Mouse (Mus musculus) left cerebral cortex, adult 2 months (tissue): ENCODE measurements around the gene Prodh2. TPM values are rescaled to one million over a fixed set of nuclear protein-coding genes. Genes with fewer than 3 reads are reported as not detected.

ENCODE experiments used
- DNase-seq, 2 experiments: peaks; one replicate each; pipeline ENCODE4 v3.0.0; 2021 to 2022; ENCODE audit warnings: low spot score in 2 of 2, mixed read lengths in 1 of 2; ENCODE audit errors: extremely low spot score in 1 of 2
- H3K27ac ChIP-seq: fragments of 200-600 bp; 2 replicates; pipeline ENCODE4 v1.8.1; 2022
- H3K4me3 ChIP-seq: fragments of 200-600 bp; 2 replicates; pipeline ENCODE4 v1.8.1; 2022
- CTCF ChIP-seq: fragments of 200-600 bp; IDR thresholded peaks from 2 replicates; pipeline ENCODE4 v1.8.1; 2022; ENCODE audit warnings: antibody characterized with exemption, mild to moderate bottlenecking, moderate library complexity
- intact Hi-C: fragments of 180-260 bp; cut with DNase I; formaldehyde crosslinking; loops from one replicate; pipeline ENCODE4 v1.15.1; 2025
- long read RNA-seq, 2 experiments: library from polyadenylated mRNA; stranded (forward); transcript quantifications; one replicate each; pipeline ENCODE4 v2.0.0; 2021; ENCODE audit warnings: borderline mapping rate in 2 of 2
- total RNA-seq, 2 experiments: library from RNA; stranded (reverse); gene quantifications; 2 replicates each; pipeline ENCODE4 v1.2.3; 2021

Gene Prodh2
- not detected for total RNA-seq
- long read RNA-seq, experiment 1: 0 reads
- long read RNA-seq, experiment 2: 0 reads

GRCm38 (mm10) chr7:30493401-30493931, at the start of gene Prodh2:
TSS of gene Prodh2 (plus strand) at chr7:30493622.
- intact Hi-C loops: loop anchor here (5.0 kb wide), 1 partner anchor 161 kb away; no protein-coding TSS in a partner anchor

GRCm38 (mm10) chr7:30443696-30444095, 49.7 kb upstream of the Prodh2 start:
- no peak overlapping the region; the same call in 1 of the 2 replicates for H3K27ac ChIP-seq
- no peak for DNase-seq
- intact Hi-C loops: loop anchor here (2.0 to 5.0 kb wide), 2 partner anchors 89 to 104 kb away; no protein-coding TSS in a partner anchor
- TF ChIP-seq CTCF: no peak
- H3K4me3 ChIP-seq: peak overlapping the region; percentile 87

More at GRCm38 (mm10) chr7:30493401-30493931, at the start of gene Prodh2:
- H3K4me3 ChIP-seq: no peak within 1 kb of the TSS
- H3K27ac ChIP-seq: no peak within 1 kb of the TSS
- no peak for TF ChIP-seq CTCF
- DNase-seq: no peak

GRCm38 (mm10) chr7:30444154-30444970, 49.1 kb upstream of the Prodh2 start:
- TF ChIP-seq CTCF: no peak
- peak overlapping the region; percentile 99 for H3K27ac ChIP-seq
- DNase-seq: peak; percentile 68 to 81
- peak overlapping the region; percentile 87 for H3K4me3 ChIP-seq
- intact Hi-C loops: loop anchor here (2.0 to 5.0 kb wide), 2 partner anchors 88 to 103 kb away; no protein-coding TSS in a partner anchor

DNA sequence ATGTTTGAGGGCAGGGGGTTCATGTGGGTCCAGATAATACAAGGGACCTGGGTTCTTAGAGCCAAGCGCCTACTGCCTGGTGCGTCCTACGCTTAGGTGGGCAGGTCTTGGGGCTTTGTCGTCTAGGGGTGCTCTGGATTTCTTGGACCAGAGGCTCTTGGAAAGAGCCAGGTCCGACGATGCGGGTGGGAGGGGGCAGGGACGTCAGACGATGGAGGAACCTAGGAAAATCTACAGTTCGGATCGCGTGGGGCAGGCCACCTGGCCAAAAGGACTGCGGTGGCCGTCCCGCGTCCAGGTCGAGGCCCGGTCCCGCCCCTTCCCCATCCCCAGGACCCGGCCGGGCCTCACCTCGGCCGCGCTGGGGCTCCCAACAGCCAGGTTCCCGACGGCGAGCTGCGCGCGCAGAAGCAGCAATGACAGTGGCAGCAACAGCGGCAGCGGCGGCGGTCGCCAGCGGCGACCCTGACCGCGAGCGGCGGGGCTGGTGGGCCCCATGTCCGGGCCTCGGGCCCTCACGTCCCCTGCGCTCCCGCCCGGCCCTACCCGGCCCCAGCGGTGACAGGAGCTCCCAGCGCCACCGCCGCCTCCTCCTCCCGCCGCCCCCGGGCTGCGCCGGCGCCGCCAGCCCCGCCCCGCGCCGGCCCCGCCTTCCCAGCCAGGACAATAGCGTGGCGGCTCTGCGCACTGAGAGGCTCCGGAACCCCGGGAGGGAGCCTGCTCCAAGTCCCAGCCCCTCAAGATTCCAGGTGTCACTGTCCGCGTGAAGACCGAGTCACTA, 48.3 kb upstream of the Prodh2 start, which contains the start of gene Aplp1:
Gene Aplp1 (minus strand): TSS at position 565 of the 781 bp plus-strand sequence.
- peak; percentile 89 for DNase-seq
- H3K27ac ChIP-seq: peak within 1 kb of the TSS; percentile 99
- TF ChIP-seq CTCF: no peak; the same call in none of the 2 replicates
- intact Hi-C loops: loop anchor here (2.0 to 5.0 kb wide), 2 partner anchors 88 to 102 kb away; no protein-coding TSS in a partner anchor
- H3K4me3 ChIP-seq: peak within 1 kb of the TSS; percentile 87

DNA sequence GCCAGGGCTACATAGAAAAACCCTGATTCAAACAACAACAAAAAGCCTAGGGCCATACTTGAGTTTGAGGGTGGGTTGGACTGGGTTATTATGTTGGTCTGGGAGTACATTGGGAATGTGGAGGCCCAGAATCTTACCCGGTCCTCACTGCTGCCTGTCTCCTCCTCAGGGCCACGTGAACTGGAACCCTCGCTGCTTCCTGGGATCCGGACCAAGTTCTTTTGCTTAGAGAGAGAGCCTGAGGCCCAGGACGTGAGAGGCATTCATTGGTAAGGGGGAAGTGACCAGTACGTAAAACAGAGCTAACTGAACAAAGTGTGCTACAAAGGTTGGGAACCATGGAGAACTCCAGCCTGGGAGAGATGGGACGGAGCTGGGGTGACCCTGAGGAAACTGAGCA, 43.2 kb upstream of the Prodh2 start:
- intact Hi-C loops: no loop called here
- Histone ChIP-seq H3K27ac (peak overlapping the region; percentile 44; the same call in 1 of the 2 replicates), H3K4me3 (no peak overlapping the region)
- DNase-seq: no peak
- TF ChIP-seq CTCF: no peak

GRCm38 (mm10) chr7:30453327-30453726, 40.1 kb upstream of the Prodh2 start:
- Histone ChIP-seq H3K4me3 (no peak overlapping the region), H3K27ac (no peak overlapping the region)
- TF ChIP-seq CTCF: no peak
- peak in 1 of 2 experiments; percentile 30 for DNase-seq
- intact Hi-C loops: no loop called here

DNA sequence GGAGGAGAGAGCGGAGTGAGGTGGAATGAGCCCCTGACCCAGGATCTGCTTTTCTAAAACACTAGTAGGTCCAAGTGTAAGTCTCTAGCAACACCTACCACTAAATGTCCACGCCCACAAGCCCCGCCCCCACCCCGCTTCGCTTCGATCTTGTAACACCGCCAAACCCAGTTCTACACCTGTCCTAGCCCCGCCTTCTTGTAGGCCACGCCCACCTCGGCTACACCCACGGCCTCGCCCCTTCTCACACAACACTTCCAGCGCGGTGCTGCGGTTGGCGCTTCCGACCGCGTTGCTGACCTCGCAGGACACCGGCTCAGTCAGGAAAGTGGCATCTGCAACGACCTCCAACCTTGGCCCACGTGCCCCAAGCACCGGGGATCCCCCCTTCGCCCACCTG, 39.7 kb upstream of the Prodh2 start:
- no peak overlapping the region for H3K4me3 ChIP-seq
- DNase-seq: no peak
- H3K27ac ChIP-seq: no peak overlapping the region
- intact Hi-C loops: no loop called here
- no peak for TF ChIP-seq CTCF

GRCm38 (mm10) chr7:30454259-30454658, 39.2 kb upstream of the Prodh2 start:
- DNase-seq: no peak
- TF ChIP-seq CTCF: no peak
- Histone ChIP-seq H3K27ac (no peak overlapping the region), H3K4me3 (no peak overlapping the region)
- intact Hi-C loops: no loop called here

DNA sequence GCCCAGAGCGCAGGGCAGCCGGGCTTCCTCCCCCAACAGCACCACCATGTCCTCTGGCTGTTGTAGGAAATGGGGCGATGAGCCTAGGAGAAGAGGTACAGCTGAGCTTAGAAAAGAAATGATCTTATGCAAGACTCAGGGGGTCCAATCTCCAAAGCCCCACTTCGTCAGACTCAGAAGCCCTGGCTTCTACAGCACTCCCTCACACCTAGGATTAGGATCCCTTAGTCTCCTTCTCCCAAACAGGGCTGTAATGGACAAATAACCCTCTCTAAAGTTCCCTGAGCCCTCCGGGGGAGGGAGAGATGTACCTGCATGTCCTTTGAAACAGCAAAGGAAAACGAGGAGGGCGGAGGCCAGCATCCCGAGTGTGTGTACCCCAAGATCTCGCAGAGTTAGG, 36.9 kb upstream of the Prodh2 start:
- Histone ChIP-seq H3K4me3 (peak overlapping the region; percentile 45), H3K27ac (no peak overlapping the region)
- no peak for DNase-seq
- intact Hi-C loops: no loop called here
- no peak for TF ChIP-seq CTCF

GRCm38 (mm10) chr7:30456911-30457628, 36.4 kb upstream of the Prodh2 start:
- intact Hi-C loops: no loop called here
- DNase-seq: peak in 1 of 2 experiments; percentile 26
- TF ChIP-seq CTCF: no peak
- Histone ChIP-seq H3K27ac (peak overlapping the region; percentile 72), H3K4me3 (peak overlapping the region; percentile 45)
